Mouse (Mus musculus): ENCODE results near the gene Psmc2. TPM values are rescaled to one million over a fixed set of nuclear protein-coding genes. Genes with fewer than 3 reads are reported as not detected.
A peak's percentile ranks its signal among the peaks of the same experiment; 100 is the strongest.

The Psmc2 gene
- polyA plus RNA-seq, 1 experiment, result 63.0 TPM

DNA sequence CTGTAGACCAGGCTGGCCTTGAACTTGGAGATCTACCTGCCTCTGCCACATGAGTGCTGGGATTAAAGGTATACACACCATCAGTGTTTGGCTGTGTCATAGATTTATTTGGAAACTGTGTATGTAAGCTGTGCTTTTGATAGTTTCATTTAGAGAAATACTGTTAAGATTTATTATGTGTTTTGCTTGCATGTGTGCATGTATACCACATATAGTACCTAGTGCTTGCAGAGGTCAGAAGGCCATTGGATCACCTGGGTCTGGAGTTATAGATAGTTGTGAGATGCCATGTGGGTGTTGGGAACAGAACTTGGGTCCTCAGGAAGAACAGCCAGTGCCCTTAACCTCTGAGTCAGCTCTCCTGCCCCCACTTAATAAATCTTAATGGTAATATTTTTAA, 40.4 kb upstream of the Psmc2 start:
- TF ChIP-seq POLR2A (IDR thresholded peaks at IDR 0.05; ENCODE audit: borderline replicate concordance, control insufficient read depth, low read depth, low read length), result no peak
- TF ChIP-seq CTCF (IDR thresholded peaks at IDR 0.05; ENCODE audit: control insufficient read depth, insufficient read depth, low read length), result no peak
- H3K4me3 ChIP-seq (replicated peaks; ENCODE audit: control insufficient read depth, low read depth, low read length), result no peak overlapping the region
- H3K4me1 ChIP-seq (ENCODE audit: control insufficient read depth, insufficient read depth, low read length), result no peaks in the 10 kb centered on the region
- no peak overlapping the region for H3K27ac ChIP-seq (ENCODE audit: control insufficient read depth, insufficient read depth, low read depth, low read length, poor library complexity)

DNA sequence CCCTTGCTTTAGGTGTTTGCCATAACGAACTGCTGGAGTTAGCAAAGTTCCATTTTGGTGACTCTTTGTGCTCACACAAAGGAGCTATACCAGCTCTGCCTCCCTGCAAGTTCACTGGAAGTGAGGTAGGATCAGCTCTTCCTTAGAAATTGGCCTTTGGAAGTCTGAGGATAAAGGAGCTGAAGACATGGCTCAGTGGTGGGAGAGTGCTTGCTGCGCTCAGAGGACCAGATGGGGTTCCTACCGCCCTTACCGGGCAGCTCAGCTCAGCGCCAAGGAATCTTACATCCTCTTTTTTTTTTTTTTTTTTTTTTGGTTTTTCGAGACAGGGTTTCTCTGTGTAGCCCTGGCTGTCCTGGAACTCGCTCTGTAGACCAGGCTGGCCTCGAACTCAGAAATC, 39.1 kb upstream of the Psmc2 start:
- Histone ChIP-seq H3K4me3 (replicated peaks; ENCODE audit: control insufficient read depth, low read depth, low read length) (no peak overlapping the region), H3K27ac (ENCODE audit: control insufficient read depth, insufficient read depth, low read depth, low read length, poor library complexity) (no peak overlapping the region), H3K4me1 (ENCODE audit: control insufficient read depth, insufficient read depth, low read length) (no peaks in the 10 kb centered on the region)
- no peak for TF ChIP-seq POLR2A (IDR thresholded peaks at IDR 0.05; ENCODE audit: borderline replicate concordance, control insufficient read depth, low read depth, low read length)
- no peak for TF ChIP-seq CTCF (IDR thresholded peaks at IDR 0.05; ENCODE audit: control insufficient read depth, insufficient read depth, low read length)
- 87% methylated on average over 8 of the region's 8 CpGs for WGBS

DNA sequence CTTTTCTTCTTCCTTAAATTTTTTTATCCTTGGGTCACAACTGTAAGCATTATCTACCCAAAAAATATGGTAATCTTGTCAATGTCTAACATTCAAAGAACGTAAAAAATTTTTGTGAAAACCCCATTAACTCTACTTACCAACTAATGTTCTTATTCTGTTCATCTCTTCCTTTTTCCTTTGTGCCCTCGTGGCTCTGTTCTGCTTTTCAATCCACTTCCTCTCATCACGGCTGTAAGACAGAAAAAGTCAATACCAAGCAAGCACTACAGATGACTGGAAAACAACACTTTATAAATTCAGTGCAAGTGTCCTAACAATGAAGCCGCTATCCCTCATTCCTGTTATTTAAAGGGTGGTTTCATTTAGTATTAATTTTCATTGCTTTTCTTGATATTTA, 16.6 kb upstream of the Psmc2 start:
- TF ChIP-seq CTCF (IDR thresholded peaks at IDR 0.05; ENCODE audit: control insufficient read depth, insufficient read depth, low read length), result no peak
- TF ChIP-seq POLR2A (IDR thresholded peaks at IDR 0.05; ENCODE audit: borderline replicate concordance, control insufficient read depth, low read depth, low read length), result no peak
- Histone ChIP-seq H3K4me1 (ENCODE audit: control insufficient read depth, insufficient read depth, low read length) (no peaks in the 10 kb centered on the region), H3K27ac (ENCODE audit: control insufficient read depth, insufficient read depth, low read depth, low read length, poor library complexity) (no peak overlapping the region), H3K4me3 (replicated peaks; ENCODE audit: control insufficient read depth, low read depth, low read length) (no peak overlapping the region)
- WGBS, result 47% methylated on average over 4 of the region's 4 CpGs

DNA sequence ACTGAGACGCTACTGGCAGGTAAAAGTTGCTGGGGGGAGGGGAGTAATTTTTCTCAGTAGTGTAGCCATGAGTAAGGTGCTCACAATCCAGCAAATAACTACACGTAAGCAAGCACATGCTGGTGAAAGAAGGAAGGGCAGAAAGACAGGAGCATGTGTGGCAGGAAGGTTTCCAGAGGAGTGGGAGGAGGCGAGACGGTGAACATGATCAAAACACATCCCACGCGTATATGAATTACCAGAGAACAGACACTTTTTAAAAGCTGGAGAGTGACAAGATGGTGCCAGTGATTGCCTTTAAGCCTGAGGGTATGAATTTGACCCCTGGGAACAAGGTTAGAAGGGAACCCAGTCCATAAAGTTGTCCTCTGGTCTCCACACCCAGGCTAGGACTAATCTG, 15.2 kb upstream of the Psmc2 start:
- WGBS, result 93% methylated on average over 6 of the region's 6 CpGs
- TF ChIP-seq CTCF (IDR thresholded peaks at IDR 0.05; ENCODE audit: control insufficient read depth, insufficient read depth, low read length) (no peak), POLR2A (IDR thresholded peaks at IDR 0.05; ENCODE audit: borderline replicate concordance, control insufficient read depth, low read depth, low read length) (no peak)
- H3K27ac ChIP-seq (ENCODE audit: control insufficient read depth, insufficient read depth, low read depth, low read length, poor library complexity), result no peak overlapping the region
- H3K4me1 ChIP-seq (ENCODE audit: control insufficient read depth, insufficient read depth, low read length), result no peaks in the 10 kb centered on the region
- H3K4me3 ChIP-seq (replicated peaks; ENCODE audit: control insufficient read depth, low read depth, low read length), result no peak overlapping the region

DNA sequence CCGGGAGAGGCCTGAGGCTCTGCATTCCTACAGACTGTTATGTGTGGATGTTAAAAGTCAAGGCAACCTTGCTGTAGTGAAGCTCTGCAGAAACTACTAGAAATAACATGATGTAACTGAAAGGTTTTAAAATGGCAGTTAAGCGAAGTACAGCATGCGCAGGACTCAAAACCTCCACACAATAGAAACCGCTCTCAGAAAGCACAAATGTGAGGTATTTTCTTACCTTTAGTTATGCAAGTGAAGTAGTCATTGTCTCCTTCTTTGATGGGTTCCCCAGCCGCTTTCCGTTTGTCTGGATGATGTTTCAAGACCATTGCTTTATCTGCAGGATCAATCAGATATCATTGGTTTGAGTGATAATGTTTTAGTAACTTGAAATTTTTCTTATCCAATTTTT, 8.6 kb upstream of the Psmc2 start:
- H3K4me3 ChIP-seq (replicated peaks; ENCODE audit: control insufficient read depth, low read depth, low read length), result no peak overlapping the region
- WGBS, result 88% methylated on average over 6 of the region's 6 CpGs
- no peak overlapping the region for H3K27ac ChIP-seq (ENCODE audit: control insufficient read depth, insufficient read depth, low read depth, low read length, poor library complexity)
- no peaks in the 10 kb centered on the region for H3K4me1 ChIP-seq (ENCODE audit: control insufficient read depth, insufficient read depth, low read length)
- no peak for TF ChIP-seq POLR2A (IDR thresholded peaks at IDR 0.05; ENCODE audit: borderline replicate concordance, control insufficient read depth, low read depth, low read length)
- no peak for TF ChIP-seq CTCF (IDR thresholded peaks at IDR 0.05; ENCODE audit: control insufficient read depth, insufficient read depth, low read length)

DNA sequence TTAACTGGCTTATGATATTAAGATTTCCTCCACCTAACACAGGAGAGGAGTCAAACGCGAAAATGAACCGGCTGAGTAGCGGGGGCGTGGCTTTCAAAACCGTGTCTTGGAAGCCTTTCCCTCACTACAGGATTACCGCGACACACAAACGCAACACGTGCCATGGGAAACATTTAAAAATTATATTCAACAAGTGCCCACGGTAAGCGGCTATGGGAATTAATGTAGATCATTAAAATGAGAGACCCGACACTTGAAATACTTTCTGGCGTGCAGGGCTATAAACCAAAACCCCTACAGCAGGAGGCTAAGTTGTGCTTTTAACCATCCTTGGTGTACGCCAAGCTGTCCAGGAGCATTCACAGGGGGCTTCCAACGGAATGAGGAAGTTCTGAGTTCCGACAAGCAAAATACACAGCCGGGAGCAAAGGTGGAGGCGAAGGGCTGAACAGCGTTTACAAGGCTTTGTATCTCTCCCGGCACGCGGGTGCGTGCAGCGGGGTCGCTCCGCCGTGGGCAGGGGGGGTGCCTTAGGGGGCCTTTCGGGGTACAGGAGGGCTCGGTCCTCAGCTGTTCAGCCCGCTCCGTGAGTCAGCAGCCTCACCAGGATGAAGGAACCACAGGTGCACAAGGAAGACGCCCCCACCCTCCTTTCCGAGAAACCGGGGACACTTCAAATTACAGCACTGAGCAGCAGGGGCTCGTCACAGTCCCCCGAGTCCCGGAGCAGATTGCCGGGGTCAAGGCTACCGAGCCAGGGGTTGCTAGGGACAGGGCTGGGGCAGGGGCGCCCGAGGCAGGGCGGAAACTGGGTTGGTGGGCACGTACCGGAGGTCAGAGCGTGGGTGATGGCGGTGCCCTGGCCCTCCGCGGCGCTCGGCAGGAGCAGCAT, 676 bp upstream of the Psmc2 start:
- TF ChIP-seq CTCF (IDR thresholded peaks at IDR 0.05; ENCODE audit: control insufficient read depth, insufficient read depth, low read length) (no peak), POLR2A (IDR thresholded peaks at IDR 0.05; ENCODE audit: borderline replicate concordance, control insufficient read depth, low read depth, low read length) (no peak)
- Histone ChIP-seq H3K4me3 (replicated peaks; ENCODE audit: control insufficient read depth, low read depth, low read length) (peak overlapping the region; percentile 91), H3K27ac (ENCODE audit: control insufficient read depth, insufficient read depth, low read depth, low read length, poor library complexity) (peak overlapping the region; percentile 59), H3K4me1 (ENCODE audit: control insufficient read depth, insufficient read depth, low read length) (no peaks in the 10 kb centered on the region; the same call in 1 of the 2 replicates)
- under 1% methylated on average over 51 of the region's 51 CpGs for WGBS

DNA sequence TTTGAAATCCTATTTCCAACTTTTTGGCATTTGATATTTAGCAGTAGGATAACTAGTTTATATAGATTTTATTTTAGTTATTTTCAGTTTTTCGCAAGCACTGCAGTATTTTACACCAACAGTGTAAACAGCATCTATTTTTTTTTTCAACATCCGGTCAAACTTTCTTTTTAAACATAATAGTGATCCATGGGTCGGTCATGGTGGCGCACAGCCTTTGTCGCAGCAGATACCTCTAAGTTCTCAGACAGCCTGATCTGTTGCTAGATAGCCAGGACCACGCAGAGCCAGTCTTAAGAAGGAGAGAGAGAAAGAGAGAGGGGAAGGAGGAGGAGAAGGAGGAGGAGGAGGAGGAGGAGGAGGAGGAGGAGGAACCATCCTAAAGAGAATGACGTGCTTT, 693 bp downstream of the Psmc2 start:
- WGBS, result 80% methylated on average over 7 of the region's 7 CpGs
- H3K27ac ChIP-seq (ENCODE audit: control insufficient read depth, insufficient read depth, low read depth, low read length, poor library complexity), result no peak overlapping the region
- H3K4me3 ChIP-seq (replicated peaks; ENCODE audit: control insufficient read depth, low read depth, low read length), result peak overlapping the region; percentile 24
- H3K4me1 ChIP-seq (ENCODE audit: control insufficient read depth, insufficient read depth, low read length), result no peaks in the 10 kb centered on the region; the same call in 1 of the 2 replicates
- TF ChIP-seq POLR2A (IDR thresholded peaks at IDR 0.05; ENCODE audit: borderline replicate concordance, control insufficient read depth, low read depth, low read length), result no peak
- TF ChIP-seq CTCF (IDR thresholded peaks at IDR 0.05; ENCODE audit: control insufficient read depth, insufficient read depth, low read length), result no peak

DNA sequence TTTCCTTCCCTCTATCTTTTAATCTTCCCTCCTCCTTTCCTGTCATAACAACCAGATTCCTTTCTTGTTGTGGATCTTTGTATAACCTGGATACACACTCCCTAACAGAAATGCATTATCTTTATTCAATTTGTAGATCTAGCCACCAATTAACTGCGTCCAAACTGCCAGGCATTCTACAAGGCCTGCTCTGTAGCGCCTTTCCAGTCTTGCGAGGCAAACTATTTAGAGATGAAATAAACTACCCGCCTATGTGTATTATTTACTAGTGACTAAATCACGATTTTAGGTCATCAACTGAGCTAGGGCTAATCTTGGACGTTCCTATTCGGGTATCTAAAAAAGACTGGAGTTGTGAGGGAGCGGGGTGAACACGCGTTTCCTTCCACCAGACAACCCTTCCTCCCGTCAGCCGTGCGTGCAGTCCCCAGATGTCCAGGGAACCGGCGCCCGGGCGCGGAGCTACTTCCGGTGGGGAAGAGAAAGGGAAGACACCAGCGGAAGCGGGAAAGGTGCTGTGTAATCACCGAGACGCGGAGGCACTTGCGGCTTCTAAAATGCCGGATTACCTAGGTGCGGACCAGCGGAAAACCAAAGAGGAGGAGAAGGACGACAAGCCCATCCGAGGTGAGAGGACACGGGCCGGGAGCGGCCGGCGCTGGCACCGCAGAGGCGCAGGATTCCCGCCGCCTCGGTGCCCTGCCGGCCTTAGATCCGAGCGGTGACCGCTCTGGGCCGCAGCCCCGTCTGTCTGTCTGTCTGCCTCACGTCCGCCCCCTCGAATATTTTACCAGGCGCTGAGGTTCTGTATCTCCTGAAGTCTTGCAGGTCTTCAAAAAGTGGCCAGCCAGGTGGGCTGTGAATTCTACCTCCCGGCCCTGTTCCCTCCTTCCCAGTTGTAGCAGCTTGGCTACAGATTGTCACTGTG, 1.4 kb downstream of the Psmc2 start:
- Histone ChIP-seq H3K4me3 (replicated peaks; ENCODE audit: control insufficient read depth, low read depth, low read length) (peak overlapping the region; percentile 88), H3K27ac (ENCODE audit: control insufficient read depth, insufficient read depth, low read depth, low read length, poor library complexity) (peak overlapping the region; percentile 88), H3K4me1 (ENCODE audit: control insufficient read depth, insufficient read depth, low read length) (no peaks in the 10 kb centered on the region; the same call in 1 of the 2 replicates)
- WGBS, result under 1% methylated on average over 51 of the region's 51 CpGs
- peak; percentile 85 for TF ChIP-seq POLR2A (IDR thresholded peaks at IDR 0.05; ENCODE audit: borderline replicate concordance, control insufficient read depth, low read depth, low read length)
- TF ChIP-seq CTCF (IDR thresholded peaks at IDR 0.05; ENCODE audit: control insufficient read depth, insufficient read depth, low read length), result no peak
